Mouse (Mus musculus) erythroblast, embryonic 14.5 days (primary cell): Measurements from ENCODE around the gene Slc11a1. TPM values are rescaled to one million over a fixed set of nuclear protein-coding genes. Genes with fewer than 3 reads are reported as not detected.

ENCODE experiments used
- H3K27me3 ChIP-seq: 2 replicates; pipeline ENCODE4 v1.6.1; 2012; ENCODE audit warnings: inconsistent platforms; ENCODE audit not compliant: control insufficient read depth
- H3K36me3 ChIP-seq: 2 replicates; pipeline ENCODE4 v1.6.1; 2012; ENCODE audit warnings: mild to moderate bottlenecking, inconsistent platforms; ENCODE audit not compliant: control insufficient read depth
- H3K4me1 ChIP-seq: 2 replicates; pipeline ENCODE4 v1.6.1; 2012; ENCODE audit warnings: inconsistent platforms; ENCODE audit not compliant: control insufficient read depth
- H3K4me3 ChIP-seq: replicated peaks from 2 replicates; pipeline ENCODE3; 2012; ENCODE audit warnings: moderate library complexity, mild to moderate bottlenecking, inconsistent platforms
- H3K9me3 ChIP-seq: 2 replicates; pipeline ENCODE4 v1.6.1; 2012; ENCODE audit warnings: low read length, inconsistent platforms, mixed read lengths; ENCODE audit not compliant: control insufficient read depth
- GATA1 ChIP-seq: IDR thresholded peaks from 2 replicates; pipeline ENCODE4 v1.6.1; 2012; ENCODE audit warnings: low read length, inconsistent platforms, mixed read lengths
- TAL1 ChIP-seq: IDR thresholded peaks from 3 replicates; pipeline ENCODE4 v1.6.1; 2012; ENCODE audit warnings: low read length, inconsistent platforms, mixed read lengths
- polyA plus RNA-seq: library from polyadenylated mRNA; stranded (reverse); fragments of >175 nt; gene quantifications from 2 replicates; pipeline ENCODE4 v1.2.3, GENCODE M21; 2012

Slc11a1 gene
- polyA plus RNA-seq, 1 experiment: 0.93 TPM

- peaks cover 82% of the 10 kb centered on the region for H3K4me1 ChIP-seq
- no peak for TF ChIP-seq TAL1
- no peak for TF ChIP-seq GATA1
- no peaks in the 10 kb centered on the region for H3K27me3 ChIP-seq
- peaks cover 36% of the 10 kb centered on the region for H3K36me3 ChIP-seq
- H3K9me3 ChIP-seq: peaks cover 2% of the 10 kb centered on the region; the same call in 1 of the 2 replicates
- peak overlapping the region; percentile 68 for H3K4me3 ChIP-seq
Measured at GRCm38 (mm10) chr1:74397268-74397918, 22.4 kb downstream of the Slc11a1 start.

DNA sequence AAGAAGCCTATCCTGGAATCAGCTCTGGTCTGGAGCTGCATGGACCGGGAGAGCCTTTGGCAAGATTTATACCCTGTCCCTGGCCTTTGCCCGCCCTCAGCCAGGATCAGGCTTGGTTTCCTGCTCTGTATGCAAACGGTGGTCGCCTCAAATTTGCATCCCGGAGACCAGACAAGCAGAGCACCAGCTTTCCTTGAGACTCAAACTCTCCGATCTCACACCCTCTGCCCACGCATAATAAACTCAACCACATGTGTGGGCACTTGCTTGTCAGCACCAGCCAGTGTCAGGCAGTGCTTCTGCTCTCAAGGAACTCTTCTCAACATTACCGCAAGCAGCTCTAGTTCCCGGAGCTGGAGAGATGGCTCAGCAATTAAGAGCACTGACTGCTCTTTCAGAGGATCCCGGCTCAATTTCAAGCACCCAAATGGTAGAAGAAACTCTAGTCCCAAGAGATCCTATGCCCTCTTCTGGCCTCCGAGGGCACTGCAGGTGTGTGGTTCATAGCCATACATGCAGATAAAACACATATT lies 23.0 kb downstream of the Slc11a1 start:
- Histone ChIP-seq H3K4me3 (peak overlapping the region; percentile 68), H3K4me1 (peaks cover 76% of the 10 kb centered on the region), H3K36me3 (peaks cover 32% of the 10 kb centered on the region), H3K9me3 (peaks cover 2% of the 10 kb centered on the region; the same call in 1 of the 2 replicates), H3K27me3 (no peaks in the 10 kb centered on the region)
- TF ChIP-seq GATA1 (no peak), TAL1 (no peak)

DNA sequence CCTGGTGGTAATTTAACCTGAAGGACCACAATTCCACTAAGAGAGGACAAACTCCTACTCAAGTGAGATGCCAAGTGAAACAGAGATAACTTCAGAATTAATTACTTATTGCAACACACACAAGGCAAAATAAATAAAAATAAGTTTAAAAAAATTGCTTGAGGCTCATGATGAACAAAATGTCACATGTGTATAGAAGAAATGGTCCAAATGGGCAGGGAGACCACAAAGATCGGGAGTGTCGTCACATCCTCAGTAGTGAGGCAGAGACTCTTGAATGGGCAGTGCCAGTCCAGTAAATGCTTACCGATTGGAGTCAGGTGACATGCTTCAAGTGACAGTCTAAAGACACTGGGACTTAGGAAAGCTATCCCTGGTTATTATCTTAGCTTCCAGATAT lies 25.5 kb downstream of the Slc11a1 start:
- no peaks in the 10 kb centered on the region for H3K27me3 ChIP-seq
- no peak overlapping the region for H3K4me3 ChIP-seq
- peaks cover 2% of the 10 kb centered on the region; the same call in 1 of the 2 replicates for H3K9me3 ChIP-seq
- peaks cover 6% of the 10 kb centered on the region for H3K36me3 ChIP-seq
- TF ChIP-seq GATA1: no peak
- TF ChIP-seq TAL1: no peak
- H3K4me1 ChIP-seq: peaks cover 55% of the 10 kb centered on the region

DNA sequence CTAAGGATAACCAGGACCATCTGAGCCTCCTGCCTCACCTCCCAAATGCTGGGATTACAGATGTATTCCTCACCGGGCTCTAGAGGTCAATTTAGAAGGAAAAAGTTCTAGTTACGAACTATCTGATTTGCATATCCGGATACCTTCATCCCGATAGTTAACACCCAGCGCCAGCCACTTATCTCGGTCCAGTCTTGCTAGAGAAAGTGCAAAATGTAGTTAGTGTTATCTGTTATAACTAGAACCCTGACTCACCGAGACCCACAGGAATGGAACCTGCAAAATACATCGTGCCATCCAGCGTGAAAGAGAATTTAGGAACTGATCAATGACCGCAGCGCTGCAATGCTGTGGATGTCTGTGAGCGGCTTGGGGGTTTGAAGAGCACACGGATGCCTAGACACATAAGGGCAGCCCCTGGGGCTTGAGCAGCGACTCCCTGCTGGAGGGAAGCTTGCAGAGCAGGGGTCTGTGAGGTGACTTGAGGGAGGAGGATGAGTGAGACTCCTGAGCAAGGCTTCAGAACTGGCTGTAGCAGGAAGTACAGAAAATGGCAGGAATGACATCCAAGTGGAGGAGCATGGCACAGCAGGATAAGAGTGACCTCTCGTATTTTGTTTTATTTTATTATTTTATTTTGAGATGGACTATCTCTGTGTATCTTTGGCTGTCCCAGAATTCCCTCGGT lies 26.2 kb downstream of the Slc11a1 start:
- Histone ChIP-seq H3K27me3 (no peaks in the 10 kb centered on the region), H3K36me3 (peaks cover 2% of the 10 kb centered on the region; the same call in 1 of the 2 replicates), H3K9me3 (peaks cover 2% of the 10 kb centered on the region; the same call in 1 of the 2 replicates), H3K4me3 (peak overlapping the region; percentile 40), H3K4me1 (peaks cover 52% of the 10 kb centered on the region)
- no peak for TF ChIP-seq GATA1
- no peak for TF ChIP-seq TAL1

GRCm38 (mm10) chr1:74404206-74404605 lies 29.2 kb downstream of the Slc11a1 start:
- no peak for TF ChIP-seq TAL1
- no peak for TF ChIP-seq GATA1
- Histone ChIP-seq H3K4me3 (no peak overlapping the region), H3K36me3 (no peaks in the 10 kb centered on the region), H3K9me3 (no peaks in the 10 kb centered on the region), H3K4me1 (peaks cover 31% of the 10 kb centered on the region), H3K27me3 (no peaks in the 10 kb centered on the region)

DNA sequence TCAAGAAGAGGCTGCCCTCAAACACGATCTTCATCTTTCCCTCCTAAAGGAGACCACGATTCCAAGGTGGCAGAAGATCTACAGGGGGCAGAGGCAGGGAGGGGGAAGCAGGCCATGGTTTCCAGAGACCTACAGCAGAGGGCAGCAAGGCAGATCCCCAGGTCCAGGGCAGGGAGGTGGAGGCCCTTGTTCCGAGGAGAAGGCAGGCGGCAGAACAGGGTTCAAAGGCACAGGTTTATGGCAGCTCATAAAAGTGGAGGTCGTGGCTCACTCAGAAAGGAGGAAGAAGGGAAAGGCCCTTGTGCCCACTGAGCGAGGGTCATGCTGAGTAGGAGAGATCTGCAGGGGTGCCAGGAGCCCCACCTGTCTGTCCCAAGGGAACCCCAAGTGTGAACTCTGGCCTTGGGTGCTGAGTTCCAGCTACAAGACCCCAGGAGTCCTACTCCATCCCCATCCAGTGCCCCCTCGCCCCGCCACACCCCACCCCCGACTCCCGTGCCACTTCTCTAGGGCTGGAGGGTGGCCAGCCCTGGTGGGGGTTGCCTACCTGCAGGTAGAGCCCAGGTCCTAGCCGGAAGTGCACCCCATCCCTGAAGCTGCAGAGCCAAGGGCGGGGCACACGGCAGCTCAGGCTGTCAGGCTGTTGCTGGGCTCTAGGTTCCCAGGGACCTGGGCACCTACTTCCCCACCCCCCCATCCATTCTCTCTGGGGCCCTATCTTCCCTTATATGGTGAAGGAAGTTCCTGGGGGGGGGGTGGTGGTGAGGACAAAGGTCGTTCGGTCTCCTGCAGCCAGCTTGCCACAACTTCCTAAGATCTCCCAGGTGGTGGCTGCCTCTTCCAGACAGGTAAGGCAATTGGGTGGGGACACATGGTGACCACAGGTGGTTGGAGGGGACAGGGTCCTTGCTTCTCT lies 33.9 kb downstream of the Slc11a1 start, which contains the start of gene Vil1:
Gene Vil1, plus strand, starts transcription at position 788 of the 916 bp plus-strand sequence.
- TF ChIP-seq GATA1 (no peak), TAL1 (no peak)
- Histone ChIP-seq H3K36me3 (no peaks in the 10 kb centered on the region), H3K4me3 (no peak within 1 kb of the TSS), H3K4me1 (peaks cover 12% of the 10 kb centered on the region), H3K9me3 (no peaks in the 10 kb centered on the region), H3K27me3 (no peaks in the 10 kb centered on the region)

DNA sequence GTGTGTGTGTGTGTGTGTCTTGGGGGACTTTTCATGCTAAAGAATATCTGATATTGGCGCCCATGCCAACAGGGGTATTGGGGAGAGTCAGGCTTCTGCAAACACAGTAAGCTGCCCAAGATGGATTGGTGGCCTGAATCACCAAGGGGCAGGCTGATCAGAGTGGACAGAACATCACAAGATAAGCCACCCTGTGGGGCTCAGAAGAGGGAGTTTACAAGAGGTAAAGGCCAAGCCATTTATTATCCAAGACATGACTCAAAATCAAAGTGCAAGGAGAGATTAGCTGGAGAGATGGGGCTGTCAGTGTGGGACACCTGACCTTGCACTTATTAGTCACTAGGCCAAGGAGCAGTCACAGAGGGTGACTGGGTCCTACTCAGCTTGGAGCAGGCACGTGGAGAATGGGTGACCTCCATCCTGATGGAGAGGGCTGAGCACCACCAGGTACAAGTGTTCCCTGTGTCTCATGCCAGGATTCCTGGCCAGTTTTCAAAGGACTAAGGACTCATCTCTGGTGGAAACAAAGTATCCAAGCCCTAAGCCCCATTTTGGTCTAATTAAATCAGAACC lies 36.8 kb downstream of the Slc11a1 start:
- TF ChIP-seq GATA1 (no peak), TAL1 (no peak)
- no peak overlapping the region for H3K4me3 ChIP-seq
- H3K4me1 ChIP-seq: peaks cover 19% of the 10 kb centered on the region
- peaks cover 18% of the 10 kb centered on the region for H3K9me3 ChIP-seq
- no peaks in the 10 kb centered on the region; the same call in 1 of the 2 replicates for H3K36me3 ChIP-seq
- peaks cover 4% of the 10 kb centered on the region; the same call in 1 of the 2 replicates for H3K27me3 ChIP-seq

DNA sequence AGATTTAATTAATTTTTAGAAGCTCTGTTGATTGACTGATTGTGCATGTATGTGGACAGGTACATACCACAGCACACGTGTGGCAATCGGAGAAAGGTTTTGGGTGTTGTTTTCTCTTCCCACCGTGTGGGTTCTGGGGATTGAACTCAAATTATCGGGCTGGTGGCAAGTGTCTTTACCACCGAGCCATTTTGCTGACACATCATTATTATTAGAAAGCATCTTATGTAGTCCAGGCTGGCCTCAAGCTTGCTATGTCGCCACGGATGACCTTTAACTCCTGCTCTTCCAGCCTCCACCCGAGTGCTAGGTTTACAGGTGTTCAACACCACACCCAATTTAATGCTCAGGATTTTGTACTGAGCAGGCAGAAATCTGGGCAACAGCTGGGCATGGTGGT lies 37.7 kb downstream of the Slc11a1 start:
- Histone ChIP-seq H3K4me1 (peaks cover 19% of the 10 kb centered on the region), H3K4me3 (no peak overlapping the region), H3K36me3 (no peaks in the 10 kb centered on the region; the same call in 1 of the 2 replicates), H3K9me3 (peaks cover 18% of the 10 kb centered on the region), H3K27me3 (peaks cover 4% of the 10 kb centered on the region; the same call in 1 of the 2 replicates)
- TF ChIP-seq GATA1: no peak
- no peak for TF ChIP-seq TAL1
